Mouse (Mus musculus): ENCODE measurements around the gene Grk4. TPM values are rescaled to one million over a fixed set of nuclear protein-coding genes. Genes with fewer than 3 reads are reported as not detected.

Grk4 gene
- total RNA-seq (2021) = 1 to 10 TPM; 5.6 to 6.6 TPM

DNA sequence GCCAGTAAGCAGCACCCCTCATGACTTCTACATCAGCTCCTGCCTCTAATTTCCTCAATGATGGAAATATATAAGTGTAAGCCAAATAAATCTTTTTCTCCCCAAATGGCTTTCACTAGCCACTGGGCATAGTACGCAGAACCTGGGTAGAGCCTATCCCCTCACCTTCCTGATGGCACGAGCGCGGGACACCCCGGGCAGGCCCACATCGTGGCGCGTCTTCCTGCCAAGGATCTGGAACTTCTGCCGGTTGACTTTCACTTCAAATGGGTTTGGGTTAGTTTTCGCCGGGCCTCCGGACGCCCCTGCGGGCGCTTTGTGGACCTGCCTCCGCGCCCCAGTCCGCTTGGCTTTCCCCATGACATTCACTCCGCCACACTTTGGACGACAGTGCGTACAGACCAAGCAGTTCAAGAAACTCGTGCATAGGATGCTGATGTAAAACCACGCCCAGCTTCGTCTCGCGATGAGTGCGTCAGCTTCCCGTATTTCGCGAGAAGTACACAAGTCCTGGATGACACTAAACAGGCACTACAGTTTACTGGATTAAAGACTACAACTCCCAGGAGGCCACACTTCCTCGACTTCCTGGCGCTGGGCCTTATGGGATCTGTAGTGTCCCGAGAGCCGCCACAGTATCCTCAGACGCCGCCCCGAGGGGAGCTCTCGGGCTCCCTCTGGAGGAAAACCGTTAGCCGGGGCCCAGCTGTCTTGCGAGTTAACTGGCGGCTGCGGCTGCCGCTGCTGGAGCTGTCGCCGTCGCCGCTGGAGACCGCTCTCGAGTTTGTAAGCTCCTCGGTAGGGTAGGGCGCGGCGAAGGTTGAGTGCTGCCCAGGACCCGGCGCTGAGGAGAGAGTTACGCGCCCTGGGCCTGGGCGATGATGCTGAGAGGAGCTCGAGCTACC, at the start of gene Grk4, which contains the start of gene Nop14:
Grk4 (plus strand) TSS at position 694 of the 905 bp plus-strand sequence.
Nop14 (minus strand) TSS at position 463 of the 905 bp plus-strand sequence.
- DNase-seq (ENCODE audit: extremely low spot score in 1 of 2, low spot score in 1 of 2) = peak; percentile 93 to 98

DNA sequence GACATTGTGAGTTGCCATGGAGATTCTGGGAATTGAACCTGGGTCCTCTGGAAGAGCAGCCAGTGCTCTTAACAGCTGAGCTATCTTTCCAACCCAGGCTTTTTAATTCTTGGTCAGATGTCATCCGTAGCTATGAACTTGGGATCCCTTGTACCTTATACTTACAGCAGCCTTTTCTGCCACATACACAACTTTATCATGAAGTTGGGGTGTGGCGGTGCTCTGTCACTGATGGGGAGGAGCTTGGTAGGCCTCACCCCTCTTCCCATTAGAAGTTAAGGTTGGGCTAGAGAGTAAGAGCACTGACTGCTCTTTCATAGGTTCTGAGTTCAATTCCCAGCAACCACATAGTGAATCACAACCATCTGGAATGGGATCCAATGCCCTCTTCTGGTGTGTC, 27.2 kb upstream of the Grk4 start:
- DNase-seq (ENCODE audit: extremely low spot score in 1 of 2, low spot score in 1 of 2) = no peak

DNA sequence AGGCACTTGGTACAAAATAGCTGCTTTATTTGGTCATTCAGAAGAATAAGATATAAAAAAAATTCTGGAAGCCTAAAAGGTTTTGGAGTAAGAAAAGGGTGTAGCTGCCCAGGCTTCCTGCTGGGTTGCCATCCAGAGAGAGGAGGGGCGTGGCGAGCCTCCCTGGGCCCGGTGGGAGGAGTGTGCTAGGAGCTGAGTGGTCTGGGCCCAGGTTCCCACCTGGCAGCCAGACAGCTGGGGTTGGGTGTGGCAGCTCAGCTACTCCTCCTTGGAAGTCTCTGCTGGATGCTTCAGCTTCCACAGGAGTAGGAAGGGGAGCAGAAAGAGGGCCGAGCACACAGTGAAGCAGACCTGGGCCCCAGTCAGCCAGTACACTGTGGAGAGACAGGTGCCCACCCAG, 26.5 kb upstream of the Grk4 start:
- DNase-seq (ENCODE audit: extremely low spot score in 1 of 2, low spot score in 1 of 2) = no peak

DNA sequence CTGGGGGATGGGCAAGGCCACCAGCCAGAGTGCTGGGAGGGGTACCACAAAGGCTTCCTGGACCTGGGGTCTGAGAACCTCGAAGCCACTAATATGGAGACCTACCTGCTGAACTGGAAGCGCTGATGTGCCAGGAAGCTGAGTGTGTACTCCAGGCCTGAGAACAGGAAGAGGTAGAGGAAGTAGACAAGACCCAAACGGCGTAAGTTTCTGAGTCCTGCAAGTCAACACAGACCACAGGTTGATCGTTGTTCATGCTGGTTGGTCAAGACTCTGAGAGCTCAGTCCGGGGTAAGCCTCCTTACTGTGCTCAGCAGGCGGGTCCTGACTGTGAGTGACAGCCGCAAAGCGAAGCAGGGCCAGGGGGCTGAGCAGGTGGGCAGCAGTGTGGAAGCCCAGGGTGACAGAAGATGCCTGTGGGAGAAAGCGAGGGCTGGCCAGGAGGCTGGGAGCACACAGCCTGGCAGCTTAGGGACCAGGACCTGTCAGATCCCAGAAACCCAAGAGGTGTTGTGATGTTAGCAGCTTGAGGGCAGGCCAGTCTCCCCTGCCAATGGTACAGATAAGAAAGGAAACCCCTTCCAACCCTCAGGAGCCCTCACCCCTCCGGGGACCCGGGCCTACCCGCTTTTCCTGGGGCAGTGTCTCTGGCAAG, 25.3 kb upstream of the Grk4 start:
- no peak for DNase-seq (ENCODE audit: extremely low spot score in 1 of 2, low spot score in 1 of 2)

DNA sequence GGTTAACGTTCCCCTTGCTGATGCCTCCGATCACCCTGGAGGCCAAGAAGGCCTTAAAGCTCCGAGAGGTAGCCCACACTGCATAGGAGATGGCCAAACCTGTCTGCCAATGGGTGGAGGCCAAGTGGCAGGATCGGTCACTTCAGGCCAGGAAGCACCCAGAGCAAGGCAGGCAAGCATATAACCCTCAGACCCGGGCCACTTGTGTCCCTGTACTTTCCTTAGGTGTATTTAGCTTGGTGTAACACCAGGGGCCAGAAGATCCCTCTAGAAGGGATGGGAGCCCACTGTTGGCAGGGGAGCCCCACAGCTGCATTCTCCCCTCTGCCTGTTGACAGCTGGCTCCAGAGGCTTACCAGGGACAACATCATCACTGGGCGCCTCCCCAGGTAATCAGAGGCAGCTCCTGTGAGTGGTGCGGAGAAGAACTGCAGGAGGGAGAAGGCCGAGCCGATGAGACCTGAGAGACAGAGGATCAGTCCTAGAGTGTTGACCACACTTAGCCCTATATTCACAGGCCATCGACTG, 24.4 kb upstream of the Grk4 start:
- DNase-seq (ENCODE audit: extremely low spot score in 1 of 2, low spot score in 1 of 2) = no peak

DNA sequence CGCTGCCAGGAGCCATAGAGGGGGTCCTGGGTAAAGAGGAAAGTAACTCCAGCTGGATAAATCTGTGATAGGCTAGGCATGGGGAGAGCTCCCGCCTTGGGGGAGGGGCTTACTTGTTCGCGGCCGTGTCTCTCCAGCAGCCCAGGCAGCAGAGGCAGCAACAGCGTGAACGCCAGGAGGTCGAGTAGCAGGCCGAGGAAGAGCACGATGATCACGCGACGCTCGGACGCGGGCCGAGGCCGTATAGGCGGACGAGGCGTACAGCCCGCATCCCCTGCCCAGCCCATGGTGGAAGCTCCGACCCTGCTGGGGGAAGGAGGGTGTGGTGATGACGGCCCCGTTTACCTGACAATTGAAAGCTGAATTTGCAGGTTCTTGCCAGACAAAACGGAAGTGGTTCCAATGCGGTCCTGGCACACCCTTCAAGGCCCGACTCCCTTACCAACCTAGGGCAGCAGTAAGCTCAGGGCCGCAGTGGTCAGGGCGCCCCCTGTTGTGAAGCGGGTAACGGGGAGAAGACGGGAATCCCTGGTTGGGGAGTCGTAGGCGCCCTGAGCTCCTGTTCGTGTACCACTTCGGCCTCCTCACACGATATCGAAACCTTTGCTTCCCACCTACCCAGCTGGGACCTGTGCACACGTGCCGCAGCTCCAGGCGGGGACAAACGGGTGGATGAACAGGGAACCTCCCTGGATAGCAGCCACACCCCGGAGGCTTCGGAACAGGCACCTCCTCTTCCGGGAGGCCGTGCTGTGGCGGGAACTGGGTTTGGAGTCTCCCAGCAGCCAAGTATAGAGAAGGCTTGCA, 23.5 kb upstream of the Grk4 start, which contains the start of gene Mfsd10:
Mfsd10 (minus strand) TSS at position 732 of the 807 bp plus-strand sequence.
- DNase-seq (ENCODE audit: extremely low spot score in 1 of 2, low spot score in 1 of 2) = peak; percentile 58 to 66

DNA sequence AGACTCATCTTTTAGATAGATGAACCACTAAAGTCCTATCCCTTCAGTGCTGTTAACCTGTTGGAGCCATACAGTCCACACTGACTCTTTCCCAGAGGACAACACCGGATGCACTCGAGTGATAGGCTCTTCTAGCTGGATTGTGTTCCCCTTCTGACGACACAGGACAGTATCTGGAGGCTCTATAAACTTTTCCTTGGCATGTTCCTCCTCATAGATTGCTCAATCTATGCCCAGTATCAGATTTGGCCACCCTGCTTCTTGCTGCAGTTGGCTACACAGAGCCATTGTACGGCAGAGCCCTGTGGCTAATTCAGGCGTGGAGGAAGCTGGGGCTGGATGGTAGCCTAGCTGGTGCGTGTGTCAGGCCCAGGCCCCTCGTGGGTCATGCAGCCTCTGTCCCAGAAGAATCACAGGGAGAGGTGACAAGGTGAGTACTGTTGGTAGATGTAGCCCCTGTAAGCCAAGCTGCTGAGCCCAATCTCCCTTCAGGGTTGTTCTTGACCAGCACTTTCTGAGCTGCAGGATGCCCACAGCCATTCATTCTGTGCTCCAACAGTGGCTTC, 22.5 kb upstream of the Grk4 start:
- no peak for DNase-seq (ENCODE audit: extremely low spot score in 1 of 2, low spot score in 1 of 2)

DNA sequence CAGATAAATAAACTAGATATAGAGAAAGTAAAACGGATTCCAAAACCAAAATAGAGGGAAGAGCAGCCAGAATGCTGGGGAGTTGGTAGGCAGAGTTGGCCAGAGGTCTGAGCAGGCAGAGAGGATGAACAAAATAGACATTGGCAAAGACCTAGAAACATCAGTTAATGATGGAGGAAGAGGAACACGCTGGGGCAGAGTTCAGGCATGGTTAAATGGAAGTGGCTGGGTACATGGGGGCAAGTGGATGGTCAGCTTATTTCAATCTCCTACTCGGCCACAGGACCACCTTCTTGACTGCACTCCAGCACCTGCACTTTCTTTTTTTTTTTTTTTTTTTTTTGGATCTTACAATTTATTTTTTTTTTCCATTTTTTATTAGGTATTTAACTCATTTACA, 18.2 kb upstream of the Grk4 start:
- no peak for DNase-seq (ENCODE audit: extremely low spot score in 1 of 2, low spot score in 1 of 2)

DNA sequence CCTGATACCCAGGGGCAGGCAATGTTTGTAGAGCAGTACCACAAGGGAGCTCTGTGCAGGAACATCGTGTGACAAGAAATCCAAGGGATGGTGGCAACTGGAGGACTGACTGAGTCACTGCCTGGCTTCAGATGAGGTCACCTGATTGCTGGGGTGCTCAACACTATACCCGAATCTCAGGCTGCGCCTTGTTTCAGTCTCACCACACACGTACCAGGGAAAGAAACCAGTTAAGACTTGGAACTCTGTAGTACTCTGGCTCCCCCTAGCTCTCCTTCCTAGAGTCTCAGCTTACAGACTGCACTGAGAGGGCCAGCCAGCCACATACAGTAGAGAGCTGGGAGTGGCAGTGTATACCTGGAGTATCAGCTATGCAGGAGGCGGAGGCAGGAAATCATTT, 17.2 kb upstream of the Grk4 start:
- DNase-seq (ENCODE audit: extremely low spot score in 1 of 2, low spot score in 1 of 2) = peak in 1 of 2 experiments; percentile 41

DNA sequence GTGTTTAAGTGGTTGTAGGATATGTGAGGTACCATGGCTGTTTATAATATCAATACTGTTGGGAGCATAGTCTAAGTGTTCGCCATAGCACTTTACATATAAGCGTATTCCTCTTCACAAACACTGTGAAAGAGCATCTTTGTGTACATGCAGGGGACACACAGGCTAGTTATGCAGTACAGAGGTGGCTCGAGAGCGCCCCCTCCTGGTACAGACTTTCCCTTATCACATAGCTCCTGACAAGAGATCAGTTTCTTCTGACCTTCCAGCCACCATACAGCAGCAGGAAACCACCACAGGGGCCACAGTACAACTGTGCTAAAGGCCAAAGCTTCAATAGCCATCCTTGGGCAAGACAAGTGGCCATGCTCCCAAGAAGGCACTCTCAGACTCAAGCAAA, 12.6 kb upstream of the Grk4 start:
- DNase-seq (ENCODE audit: extremely low spot score in 1 of 2, low spot score in 1 of 2) = peak; percentile 44 to 76

DNA sequence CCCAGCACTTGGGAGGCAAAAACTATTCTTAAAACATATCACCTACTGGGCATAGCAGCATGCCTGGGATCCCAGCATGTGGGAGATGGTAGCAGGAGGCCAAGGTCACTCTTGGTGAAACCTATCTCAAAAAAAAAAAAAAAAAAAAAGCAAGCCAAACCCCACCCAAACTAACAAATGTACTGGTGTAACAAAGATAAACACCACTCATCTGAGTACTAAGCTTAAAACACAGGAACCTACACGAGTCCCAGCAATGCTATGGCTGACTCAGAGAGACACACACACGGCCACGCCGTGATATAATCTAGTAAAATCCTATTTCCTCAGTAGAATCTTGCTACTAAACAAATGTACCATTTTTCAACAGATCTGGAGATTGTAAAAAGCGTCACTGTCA, 7.2 kb upstream of the Grk4 start:
- DNase-seq (ENCODE audit: extremely low spot score in 1 of 2, low spot score in 1 of 2) = no peak

DNA sequence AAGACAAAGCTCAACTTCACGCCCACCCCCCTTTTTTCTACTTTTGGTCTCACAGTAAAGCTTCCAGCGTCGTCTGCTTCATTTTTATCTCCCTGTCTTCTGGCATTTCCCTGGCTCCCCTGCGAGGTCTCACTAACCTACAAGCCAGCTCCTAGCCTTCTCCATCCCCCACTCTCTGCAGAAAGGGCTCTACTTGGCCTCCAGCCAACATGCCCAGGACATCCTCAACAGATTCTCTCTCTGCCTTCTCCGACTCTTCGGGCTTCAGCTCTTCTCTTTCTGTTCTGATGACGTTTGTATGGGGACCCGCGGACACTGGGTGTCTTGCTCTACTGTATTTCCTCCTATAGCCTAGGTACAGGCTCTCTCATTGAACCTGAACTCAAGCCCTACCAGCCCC, 5.3 kb upstream of the Grk4 start:
- DNase-seq (ENCODE audit: extremely low spot score in 1 of 2, low spot score in 1 of 2) = no peak

DNA sequence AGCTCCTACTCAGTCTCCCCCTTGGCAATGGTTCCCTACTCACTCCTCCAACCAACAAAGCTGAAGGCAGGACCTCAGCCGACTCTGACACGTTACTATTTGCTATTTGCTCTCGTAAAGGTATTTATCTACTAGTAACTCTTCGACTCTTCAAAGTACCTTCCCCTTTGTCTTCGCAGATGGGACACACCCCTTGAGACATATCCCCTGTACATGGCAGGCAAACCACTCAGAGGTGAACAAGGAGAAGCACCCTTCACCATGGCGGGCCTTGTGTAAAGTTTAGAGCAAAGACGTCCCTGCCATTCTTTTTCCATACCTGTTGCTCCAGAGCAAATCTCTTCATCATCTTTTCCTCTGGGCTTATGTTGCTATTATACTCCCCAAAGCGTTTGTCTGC, 2.6 kb upstream of the Grk4 start:
- no peak for DNase-seq (ENCODE audit: extremely low spot score in 1 of 2, low spot score in 1 of 2)

DNA sequence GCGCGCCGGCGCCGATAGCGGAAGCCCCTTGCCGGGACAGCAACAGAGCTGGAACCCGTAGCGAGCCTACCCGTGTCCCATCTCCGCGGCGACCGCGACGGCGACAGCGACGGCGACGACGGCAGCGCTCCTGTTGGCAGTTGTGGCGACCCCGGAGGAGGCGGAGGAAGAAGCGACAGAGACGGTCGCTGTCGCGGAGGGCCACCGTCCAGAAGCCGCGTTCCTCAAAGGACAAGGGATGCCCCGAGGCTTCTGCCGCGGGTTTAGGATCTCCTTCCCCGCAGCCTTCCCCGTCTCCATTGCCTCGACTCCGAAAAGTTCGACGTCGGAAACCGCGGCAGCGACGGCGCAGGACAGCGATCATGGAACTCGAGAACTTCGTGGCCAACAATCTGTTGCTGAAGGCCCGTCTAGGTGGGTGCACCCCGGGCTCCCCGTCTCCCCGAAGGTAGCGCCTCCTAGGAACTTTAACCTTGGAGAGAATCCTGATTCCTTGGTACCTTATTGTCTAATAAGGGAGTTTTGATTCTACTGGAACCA, 482 bp downstream of the Grk4 start:
- DNase-seq (ENCODE audit: extremely low spot score in 1 of 2, low spot score in 1 of 2) = no peak

DNA sequence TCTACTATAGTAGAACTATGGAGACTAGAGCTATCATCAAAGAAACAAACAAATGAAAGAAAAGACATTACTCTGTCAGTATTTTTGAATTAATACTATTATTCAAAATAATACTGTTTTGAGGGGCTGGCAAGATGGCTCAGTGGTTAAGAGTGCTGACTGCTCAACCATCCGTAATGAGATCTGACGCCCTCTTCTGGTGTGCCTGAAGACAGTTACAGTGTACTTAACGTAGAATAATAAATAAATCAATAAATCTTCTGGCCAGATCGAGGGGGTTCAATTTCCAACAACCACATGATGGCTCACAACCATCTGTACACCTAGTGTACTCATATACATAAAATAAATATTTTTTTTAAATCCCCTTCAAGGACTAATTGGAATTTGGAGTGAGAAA, 1.7 kb downstream of the Grk4 start:
- no peak for DNase-seq (ENCODE audit: extremely low spot score in 1 of 2, low spot score in 1 of 2)

DNA sequence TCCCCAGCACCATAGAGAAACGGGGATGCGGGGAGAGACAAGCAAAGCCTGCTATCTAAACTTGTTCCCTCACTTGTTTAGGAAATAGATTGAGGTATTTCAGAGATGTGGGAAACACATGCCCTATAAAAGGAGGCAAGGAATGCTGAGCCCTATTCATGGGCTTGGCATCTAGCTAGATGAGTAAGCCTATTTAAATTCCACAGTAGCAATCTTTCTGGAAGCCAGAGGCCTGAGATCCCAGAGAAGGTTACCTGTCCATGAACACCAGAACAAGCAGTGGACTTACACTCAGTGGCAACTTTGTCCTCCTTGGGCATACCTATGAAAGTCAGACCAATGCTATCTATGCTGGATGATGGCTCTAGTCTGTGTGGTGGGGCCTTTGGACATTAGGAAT, 3.1 kb downstream of the Grk4 start:
- DNase-seq (ENCODE audit: extremely low spot score in 1 of 2, low spot score in 1 of 2) = no peak

DNA sequence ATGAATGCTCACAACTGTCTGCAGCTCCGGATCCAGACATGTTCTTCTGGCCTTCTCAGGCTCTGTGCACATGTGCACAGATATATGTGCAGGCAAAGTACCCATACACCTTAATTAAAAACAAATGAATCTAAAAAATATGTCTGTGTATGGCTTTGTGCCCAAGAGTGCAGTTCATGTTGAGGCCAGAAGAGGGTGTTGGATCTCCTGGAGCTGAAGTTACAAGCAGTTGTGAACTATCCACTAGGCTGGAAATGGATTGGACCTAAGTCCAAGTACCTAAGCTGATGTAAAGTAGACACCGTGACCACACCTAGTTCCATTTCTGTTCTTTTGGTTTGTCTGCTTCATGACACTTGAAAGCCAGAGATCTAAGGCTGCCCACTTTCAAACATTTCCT, 9.3 kb downstream of the Grk4 start:
- DNase-seq (ENCODE audit: extremely low spot score in 1 of 2, low spot score in 1 of 2) = no peak

DNA sequence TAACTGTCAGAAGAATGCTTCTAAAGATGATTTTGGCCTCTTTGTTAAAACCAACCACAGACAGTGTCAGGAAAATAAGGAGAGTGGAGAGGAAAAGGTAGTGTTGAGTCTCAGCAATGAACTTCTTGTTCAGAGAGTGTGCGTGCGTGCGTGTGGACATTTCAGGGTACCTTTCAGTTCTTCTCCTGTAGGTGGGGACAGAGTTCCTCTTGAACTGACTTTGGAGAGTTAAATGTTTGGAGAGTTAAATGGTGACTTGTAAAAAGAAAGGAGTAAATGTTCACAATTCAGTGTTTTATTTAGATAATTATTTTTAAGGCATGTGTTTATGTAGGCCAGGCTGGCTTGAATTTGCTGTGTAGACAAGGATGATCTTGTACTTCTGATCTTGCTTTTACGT, 10.1 kb downstream of the Grk4 start:
- DNase-seq (ENCODE audit: extremely low spot score in 1 of 2, low spot score in 1 of 2) = no peak

DNA sequence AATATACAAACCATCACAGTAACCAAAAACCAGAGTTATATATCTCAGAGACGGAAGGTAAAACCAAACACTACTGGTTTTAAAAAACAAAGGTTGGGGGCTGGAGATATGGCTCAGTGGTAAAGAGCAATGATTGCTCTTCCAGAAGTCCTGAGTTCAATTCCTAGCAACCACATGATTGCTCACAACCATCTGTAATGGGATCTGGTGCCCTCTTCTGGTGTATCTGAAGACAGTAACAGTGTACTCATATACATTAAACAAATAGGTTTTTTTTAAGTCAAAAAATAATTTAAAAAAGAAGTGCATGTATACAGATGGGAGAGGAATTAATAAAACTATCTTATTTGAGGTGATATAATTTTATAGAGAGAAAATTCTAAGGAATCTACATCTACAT, 29.7 kb downstream of the Grk4 start:
- no peak for DNase-seq (ENCODE audit: extremely low spot score in 1 of 2, low spot score in 1 of 2)

DNA sequence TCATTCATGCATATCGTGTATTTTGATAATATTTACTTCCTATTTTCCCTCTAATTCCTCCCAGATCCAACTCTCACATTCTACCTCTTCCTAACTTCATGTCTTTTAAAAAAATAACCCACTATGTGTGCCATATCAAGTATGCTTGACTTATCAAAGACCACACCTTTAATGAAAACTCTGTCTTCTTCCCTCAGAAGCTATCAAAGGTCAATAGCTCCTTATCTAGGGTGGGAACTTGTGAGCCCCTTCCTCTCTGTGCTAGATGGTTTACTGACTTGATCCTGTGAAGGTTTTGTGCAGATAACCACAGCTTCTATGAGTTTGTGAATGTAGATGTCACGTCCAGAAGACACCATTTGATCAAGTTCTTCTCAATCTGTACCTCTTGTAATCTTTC, 32.6 kb downstream of the Grk4 start:
- no peak for DNase-seq (ENCODE audit: extremely low spot score in 1 of 2, low spot score in 1 of 2)

Data from layer of hippocampus, postnatal 25 days (tissue).